Mouse (Mus musculus): ENCODE measurements around the gene Gp9. TPM values are rescaled to one million over a fixed set of nuclear protein-coding genes. Genes with fewer than 3 reads are reported as not detected.
A peak's percentile ranks its signal among the peaks of the same experiment; 100 is the strongest.
"Not testable (repeated sequence)": the region's sequence is repeated elsewhere in the genome, so short reads cannot be mapped to it uniquely, and the experiment has no call there.

Gene Gp9
- total RNA-seq, 2 experiments from 2014 or later: 0.39 to 0.60 TPM

DNA sequence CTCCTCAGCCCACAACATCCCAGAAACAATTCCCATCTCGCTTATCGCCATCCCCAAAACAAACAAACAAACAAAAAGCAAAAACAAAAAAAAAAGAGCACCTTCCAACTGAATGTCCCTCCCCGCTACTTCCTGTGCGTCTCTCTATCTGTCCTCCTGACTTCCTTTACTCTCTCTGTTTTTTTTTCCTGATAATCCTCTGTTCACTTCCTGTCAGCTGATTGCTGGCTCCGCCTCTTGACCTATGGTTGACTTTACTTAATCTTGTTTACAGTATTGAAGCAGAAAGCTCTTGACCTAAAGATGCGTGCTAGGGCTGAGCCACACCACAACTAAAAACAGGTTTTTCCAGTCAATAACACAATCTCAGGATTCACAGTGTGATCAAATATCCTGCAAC, 29.3 kb upstream of the Gp9 start:
- no peak for DNase-seq (ENCODE audit: low spot score in 2 of 2)

GRCm38 (mm10) chr6:87750184-87750910, 27.5 kb upstream of the Gp9 start:
- DNase-seq (ENCODE audit: low spot score in 2 of 2): no peak

- no peak for DNase-seq (ENCODE audit: low spot score in 2 of 2)
These were observed 26.3 kb upstream of the Gp9 start for GRCm38 (mm10) chr6:87751574-87751973.

DNA sequence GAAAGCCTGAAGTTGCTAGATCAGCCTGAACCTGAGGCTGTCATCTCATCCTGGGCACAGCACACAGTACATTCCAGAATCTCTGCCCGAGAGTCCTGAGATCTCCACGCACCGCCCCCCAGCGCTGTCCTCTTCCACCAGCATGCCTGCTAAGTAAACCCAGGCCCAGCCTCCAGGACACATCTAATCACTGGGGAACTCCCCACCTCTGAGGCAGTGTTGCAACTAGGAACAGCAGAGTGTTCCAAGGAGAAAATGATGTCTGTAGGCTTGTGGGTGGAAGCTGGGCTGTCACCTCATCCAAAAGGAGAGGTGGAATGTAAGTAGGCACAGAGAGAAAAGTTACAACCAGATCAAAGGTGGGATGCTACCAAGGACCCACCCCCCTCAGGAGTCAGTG, 22.7 kb upstream of the Gp9 start:
- no peak for DNase-seq (ENCODE audit: low spot score in 2 of 2)

- DNase-seq (ENCODE audit: low spot score in 2 of 2): no peak
These were observed 21.0 kb upstream of the Gp9 start for GRCm38 (mm10) chr6:87756896-87757295.

GRCm38 (mm10) chr6:87759404-87759803, 18.5 kb upstream of the Gp9 start:
- DNase-seq (ENCODE audit: low spot score in 2 of 2): no peak

DNA sequence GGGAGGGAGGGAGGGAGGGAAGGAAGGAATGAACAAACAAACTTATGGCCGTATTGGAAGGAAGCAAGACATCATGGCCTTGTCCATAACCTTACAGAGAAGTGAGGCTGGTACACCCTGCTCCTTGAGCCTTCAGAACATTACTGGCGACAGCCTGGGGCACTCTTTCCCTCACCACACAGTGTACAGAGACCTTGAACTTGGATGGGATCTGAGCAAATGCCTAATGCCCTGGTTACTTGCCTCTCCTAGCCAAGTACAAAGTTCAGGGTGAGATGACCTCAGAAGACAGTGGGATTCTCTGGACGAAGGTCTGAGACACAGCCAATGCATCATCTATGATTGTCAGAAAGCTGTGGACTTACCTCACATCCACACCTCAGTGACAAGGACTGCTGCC, 18.0 kb upstream of the Gp9 start:
- no peak for DNase-seq (ENCODE audit: low spot score in 2 of 2)

- no peak for DNase-seq (ENCODE audit: low spot score in 2 of 2)
These were observed 15.7 kb upstream of the Gp9 start for GRCm38 (mm10) chr6:87762161-87762560.

- peak in 1 of 2 experiments; percentile 24 for DNase-seq (ENCODE audit: low spot score in 2 of 2)
These were observed 14.2 kb upstream of the Gp9 start for GRCm38 (mm10) chr6:87763376-87764280.

DNA sequence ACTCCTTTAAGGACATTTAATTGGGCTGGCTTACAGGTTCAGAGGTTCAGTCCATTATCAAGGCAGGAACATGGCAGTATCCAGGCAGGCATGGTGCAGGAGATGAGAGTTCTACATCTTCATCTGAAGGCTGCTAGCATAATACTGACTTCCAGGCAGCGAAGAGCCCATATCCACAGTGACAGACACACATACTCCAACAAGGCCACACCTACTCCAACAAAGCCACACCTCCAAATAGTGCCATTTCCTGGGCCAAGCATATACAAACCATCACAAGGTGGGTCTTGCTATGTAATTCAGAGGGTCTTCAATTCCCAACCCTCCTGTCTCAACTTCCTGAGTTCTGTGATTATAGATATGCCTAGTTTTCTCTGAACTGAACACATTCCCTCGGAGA, 13.6 kb upstream of the Gp9 start:
- DNase-seq (ENCODE audit: low spot score in 2 of 2): not testable (repeated sequence)

DNA sequence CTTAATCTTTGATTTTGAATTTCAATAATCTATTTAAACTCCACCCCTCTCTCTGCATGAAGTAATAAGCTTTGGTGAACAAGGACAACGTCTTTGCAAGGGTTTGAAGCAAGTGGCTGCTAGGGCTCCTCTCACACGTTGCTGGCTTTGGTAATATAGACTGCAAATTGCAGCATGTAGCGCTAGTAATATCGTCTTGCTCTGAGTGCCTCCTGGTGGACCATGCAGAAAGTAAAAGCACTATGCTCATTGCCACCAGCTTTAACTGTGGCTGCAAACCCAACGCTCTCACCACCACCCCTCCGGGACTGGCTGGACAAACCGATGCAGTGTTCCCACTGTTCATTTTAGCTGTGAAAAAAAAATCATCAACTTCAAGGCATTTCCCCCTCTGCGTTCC, 7.2 kb upstream of the Gp9 start:
- no peak for DNase-seq (ENCODE audit: low spot score in 2 of 2)

- DNase-seq (ENCODE audit: low spot score in 2 of 2): no peak
These were observed 3.4 kb upstream of the Gp9 start for GRCm38 (mm10) chr6:87774466-87774865.

DNA sequence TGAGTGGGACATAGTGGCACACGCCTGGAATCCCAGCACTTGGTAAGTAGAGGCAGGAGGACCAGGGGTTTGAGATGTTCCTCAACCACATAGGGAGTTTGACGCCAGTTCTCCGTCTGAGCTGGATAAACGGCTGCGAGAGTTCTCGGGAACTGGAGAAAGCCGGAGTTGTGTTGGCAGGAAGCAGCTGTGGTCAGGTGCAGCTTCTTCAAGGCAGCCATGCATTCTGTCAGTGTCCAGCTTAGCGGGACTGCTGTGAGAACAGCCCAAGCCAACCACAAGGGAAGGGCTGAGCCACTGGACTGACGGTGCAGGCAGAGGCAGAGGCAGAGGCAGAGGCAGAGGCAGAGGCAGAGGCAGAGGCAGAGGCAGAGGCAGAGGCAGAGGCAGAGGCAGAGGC, 3.0 kb upstream of the Gp9 start:
- no peak for DNase-seq (ENCODE audit: low spot score in 2 of 2)

- DNase-seq (ENCODE audit: low spot score in 2 of 2): no peak
These were observed 2.2 kb upstream of the Gp9 start for GRCm38 (mm10) chr6:87775588-87776245.

- no peak for DNase-seq (ENCODE audit: low spot score in 2 of 2)
These were observed 1.2 kb upstream of the Gp9 start for GRCm38 (mm10) chr6:87776663-87777062.

DNA sequence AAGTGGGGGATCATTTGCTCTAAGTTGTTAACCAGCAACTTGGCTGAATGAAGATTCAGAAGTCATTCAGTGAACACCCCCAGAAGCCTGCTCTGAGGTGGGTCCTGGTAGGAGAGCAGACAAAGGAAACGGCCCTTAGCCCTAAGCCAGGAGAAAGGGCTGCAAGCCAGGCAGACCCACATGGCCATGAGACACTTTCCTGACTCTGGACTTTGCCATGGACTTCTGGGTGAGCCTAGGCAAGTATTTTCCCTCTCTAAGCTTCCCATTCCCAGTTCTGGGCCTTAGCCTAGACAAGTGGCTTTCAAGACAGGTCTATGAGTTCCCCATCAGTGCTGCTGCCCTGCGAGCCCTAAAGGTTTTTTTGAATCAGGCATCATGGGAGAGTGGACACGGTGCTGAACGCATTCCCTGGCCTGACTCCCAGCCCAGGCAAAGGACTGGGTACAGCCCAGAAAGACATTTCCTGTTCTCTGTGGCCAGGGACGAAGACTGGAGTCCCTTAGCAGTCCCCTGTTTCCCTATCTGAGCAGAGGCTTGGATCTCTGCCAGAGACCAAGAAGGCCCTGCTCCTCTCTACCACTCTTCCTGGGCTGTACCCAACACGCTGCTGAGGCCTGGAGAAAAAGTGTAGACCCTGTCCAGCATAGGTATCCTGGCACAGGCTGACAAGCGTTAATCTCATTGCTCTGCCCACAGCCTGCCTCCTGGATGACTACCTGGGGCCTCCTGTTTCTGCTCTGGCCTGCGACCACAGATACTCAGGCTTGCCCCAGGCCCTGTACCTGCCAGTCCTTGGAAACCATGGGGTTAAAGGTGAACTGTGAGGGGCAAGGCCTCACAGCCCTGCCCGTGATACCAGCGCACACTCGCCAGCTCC, 662 bp downstream of the Gp9 start:
- no peak for DNase-seq (ENCODE audit: low spot score in 2 of 2)

DNA sequence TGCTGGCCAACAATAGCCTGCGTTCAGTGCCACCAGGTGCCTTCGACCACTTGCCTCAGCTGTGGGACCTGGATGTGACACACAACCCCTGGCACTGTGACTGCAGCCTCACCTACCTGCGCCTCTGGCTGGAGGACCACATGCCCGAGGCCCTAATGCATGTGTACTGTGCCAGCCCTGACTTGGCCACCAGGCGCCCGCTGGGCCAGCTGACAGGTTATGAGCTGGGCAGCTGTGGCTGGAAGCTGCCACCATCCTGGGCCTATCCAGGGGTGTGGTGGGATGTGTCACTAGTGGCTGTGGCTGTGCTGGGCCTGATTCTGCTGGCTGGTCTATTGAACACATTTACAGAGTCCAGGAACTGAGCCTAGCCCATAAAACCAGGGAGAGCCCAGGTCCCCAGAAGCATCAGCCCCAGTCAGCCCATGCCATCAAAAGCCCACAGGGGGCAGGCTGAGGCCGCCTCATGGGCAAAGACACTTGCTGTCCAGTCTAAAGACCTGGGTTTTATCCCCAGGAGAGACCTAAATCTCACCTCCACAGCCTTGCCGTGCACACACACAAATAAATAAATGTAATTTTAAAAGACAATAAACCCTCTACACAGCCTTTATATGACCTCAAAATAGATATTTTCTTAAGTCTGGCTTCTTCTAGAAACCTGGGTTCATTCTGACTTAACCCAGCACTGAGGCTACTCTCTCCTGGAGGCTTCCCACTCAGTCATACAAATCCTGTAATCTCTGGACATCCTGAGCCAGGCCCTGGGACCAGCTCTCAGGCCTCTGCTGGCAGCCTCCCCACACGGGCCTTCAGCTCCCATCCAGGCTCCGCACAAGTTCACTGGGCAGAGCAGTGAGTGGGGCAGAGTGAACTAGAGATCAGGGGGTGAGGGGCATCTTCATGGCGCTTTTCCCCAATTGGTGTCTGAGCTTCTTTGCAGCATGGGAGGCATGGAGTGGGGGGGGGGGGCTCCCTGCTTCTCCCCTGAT, 1.6 kb downstream of the Gp9 start:
- DNase-seq (ENCODE audit: low spot score in 2 of 2): no peak

DNA sequence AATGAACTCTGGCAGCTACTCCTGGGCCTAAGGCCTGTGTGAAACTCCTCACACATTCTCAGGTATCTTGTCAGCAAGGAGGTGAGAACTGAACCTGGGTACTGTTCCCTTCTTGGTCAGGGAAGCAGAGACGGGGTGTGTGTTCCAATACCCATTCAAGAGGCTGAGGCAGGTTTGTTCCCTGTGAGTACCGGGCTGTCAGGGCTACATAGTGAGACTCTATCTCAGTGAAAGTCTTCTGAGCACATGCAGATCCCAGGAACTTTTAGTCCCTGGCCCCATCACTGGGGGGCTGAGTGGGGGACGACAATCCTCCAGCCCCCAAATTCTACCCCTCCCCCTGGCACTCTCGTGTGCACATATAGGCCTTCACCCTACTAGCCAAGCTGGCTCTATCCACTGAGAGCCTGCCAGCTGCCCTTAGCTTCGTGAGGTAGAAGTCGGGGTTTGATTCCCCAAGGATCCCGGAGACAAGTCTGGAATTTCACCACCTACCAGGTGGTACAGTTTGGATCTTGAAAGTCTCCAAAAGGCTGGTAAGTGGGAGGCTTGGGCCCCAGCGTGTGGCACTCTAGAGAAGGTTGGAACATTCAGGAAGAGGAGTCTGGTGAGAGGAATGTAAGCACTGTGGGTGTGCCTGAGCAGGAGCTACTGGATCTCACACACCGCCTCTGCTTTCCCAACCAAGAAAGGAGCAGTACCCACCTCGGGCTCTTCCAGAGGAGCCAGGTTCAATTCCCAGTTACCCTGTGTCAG, 2.9 kb downstream of the Gp9 start:
- no peak for DNase-seq (ENCODE audit: low spot score in 2 of 2)

DNA sequence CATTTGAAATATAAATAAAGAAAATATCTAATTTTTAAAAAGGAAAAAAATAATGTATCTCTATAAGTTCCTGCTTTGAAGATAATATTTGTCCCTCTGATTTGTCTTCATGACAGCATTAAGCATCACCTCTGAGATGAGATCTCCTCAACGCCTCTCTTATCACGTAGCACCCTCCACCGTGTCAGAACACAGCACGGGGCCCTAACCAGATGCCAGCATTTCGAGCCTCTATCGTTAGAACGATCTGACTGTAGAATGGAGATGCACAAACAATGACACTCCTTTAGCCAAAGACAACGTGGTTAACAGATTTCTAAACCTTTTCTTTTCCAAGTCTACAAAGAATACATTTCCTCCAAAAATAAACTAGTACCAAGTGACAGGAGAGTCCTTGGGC, 6.2 kb downstream of the Gp9 start:
- no peak for DNase-seq (ENCODE audit: low spot score in 2 of 2)

Measured in layer of hippocampus, postnatal 14 days (tissue).